Mouse (Mus musculus): Measurements from ENCODE around the gene Pim3.
"Not testable (repeated sequence)": the region's sequence is repeated elsewhere in the genome, so short reads cannot be mapped to it uniquely, and the experiment has no call there.

Gene Pim3

GRCm38 (mm10) chr15:88861772-88862622 lies at the start of gene Pim3:
Pim3 (plus strand) TSS chr15:88862186.
- DNase-seq, result peak; percentile 97 to 99

DNA sequence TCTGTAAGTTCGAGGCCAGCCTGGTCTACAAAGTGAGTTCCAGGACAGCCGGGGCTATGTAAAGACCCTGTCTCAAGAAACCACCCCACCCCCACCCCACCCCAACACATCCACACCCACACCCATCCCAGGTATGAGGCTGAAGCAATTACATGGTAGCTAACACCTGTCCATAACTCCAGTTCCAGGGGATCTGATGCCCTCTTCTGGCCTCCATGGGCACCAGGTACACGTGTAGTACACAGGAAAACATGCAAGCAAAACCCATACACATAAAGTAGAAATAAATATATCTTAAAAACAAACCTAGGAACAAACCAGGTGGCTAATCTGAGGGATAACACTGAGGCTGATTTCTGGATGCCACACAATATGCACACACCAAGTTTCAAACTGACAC lies 48.7 kb upstream of the Pim3 start:
- DNase-seq, result no peak

DNA sequence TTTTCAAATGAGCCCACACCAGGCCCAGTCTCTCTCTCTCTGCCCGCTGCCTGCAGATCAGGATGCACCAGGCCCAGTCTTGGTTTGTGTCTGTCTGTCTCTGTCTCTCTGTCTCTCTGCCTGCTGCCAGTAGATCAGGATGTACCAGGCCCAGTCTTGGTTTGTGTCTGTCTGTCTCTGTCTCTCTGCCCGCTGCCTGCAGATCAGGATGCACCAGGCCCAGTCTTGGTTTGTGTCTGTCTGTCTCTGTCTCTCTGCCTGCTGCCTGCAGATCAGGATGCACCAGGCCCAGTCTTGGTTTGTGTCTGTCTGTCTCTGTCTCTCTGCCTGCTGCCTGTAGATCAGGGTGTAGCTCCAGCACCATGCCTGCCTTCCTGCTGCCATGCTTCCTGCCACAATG lies 48.1 kb upstream of the Pim3 start:
- not testable (repeated sequence) for DNase-seq

DNA sequence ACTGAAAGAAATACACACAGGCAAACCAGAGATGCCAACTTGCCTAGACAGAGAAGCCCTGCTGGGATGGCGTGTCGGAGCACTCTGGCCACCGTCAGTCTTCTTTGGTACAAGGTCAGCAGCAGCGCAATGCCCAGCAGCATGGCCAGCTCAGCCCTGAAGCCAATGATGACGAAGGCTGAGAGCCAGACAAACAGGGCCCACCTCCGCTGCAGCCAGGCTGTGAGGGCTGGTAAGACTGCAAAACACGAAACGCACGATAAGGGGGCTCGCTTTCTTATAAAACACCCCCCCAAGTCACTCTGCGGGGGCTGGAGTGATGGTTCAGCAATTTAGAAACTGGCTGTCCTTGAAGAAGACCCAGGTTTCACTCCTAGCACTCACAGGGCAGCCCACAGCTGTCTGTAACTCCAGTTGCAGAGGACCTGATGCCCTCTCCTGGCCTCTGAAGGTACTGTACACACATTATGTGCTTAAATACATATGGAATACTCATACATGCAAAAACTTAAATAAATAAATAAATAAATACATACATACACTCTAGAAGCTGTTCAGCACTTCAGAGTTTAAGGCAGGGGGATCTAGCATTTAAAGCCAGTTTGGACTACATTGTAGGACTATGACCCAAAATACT lies 47.5 kb upstream of the Pim3 start:
- no peak for DNase-seq

DNA sequence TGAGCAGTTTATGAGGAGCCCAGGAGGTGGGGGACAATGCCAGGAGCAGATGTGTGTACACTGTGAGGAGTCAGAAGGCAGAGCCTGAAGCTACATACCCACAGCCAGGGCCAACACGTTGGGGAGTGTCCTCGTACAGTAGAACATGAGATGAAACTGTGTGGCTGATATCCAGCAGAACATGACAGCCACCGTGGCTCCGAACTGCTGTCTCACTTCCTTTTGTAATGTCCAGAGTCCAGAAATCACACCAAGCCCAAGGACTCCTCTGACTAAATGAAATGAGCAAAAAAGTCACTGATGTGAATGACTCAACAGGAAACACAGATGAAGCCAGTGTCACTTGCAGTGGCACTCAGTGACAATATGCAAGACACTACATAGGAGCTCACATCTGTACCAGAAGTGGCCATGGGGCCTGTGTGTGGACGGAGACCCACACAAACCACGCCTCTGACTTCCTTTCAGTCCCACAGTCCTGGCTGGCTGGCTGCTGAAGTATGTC lies 46.7 kb upstream of the Pim3 start:
- DNase-seq, result no peak

- DNase-seq, result peak; percentile 100
Observed at GRCm38 (mm10) chr15:88819026-88819905, 42.7 kb upstream of the Pim3 start, which contains the start of the genes Alg12 and Creld2. Alg12 (minus strand) TSS chr15:88819318. Creld2 (plus strand) TSS chr15:88819646.

- no peak for DNase-seq
Observed at GRCm38 (mm10) chr15:88819906-88820303, 42.1 kb upstream of the Pim3 start.

GRCm38 (mm10) chr15:88821403-88821802 lies 40.6 kb upstream of the Pim3 start:
- DNase-seq, result no peak

DNA sequence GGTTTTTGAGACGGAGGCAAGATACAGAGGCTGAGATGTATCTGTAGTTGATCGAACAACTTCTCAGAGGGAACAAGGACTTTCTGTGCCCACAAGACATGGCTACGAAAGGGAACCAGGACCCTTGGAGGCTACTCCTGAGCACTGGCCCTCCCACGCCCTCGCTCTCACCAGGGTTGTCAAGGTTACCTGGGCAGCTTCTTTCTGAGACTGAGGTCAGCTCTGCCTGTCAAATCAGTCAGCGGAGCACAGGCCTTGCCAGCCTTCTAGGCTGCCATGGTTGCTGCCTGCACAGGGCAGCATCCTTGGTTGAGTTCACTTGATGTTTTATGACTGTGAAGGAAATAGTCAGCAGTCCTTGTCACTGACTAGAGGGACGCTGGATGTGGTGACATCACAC lies 39.5 kb upstream of the Pim3 start:
- DNase-seq, result no peak

DNA sequence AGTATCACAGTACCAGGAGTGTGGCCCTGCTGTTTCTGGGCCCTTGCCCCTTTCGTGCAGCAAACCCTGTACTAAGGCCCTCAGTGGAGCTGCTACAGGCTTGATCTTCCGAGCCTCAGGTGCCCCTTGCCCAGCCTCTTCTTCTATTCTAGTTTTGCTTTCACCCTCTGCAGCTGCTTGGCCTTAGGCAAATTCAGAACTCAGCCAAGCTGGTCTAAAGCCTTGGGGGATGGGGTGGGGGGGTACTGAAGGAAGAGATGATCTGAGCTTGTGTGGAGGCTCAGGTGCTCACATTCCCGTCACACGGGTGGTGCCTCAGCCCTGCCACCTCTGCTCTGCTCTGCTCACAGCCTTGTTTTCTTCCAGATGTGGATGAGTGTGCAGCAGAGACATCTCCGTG lies 38.6 kb upstream of the Pim3 start:
- DNase-seq, result no peak

- no peak for DNase-seq
Observed at GRCm38 (mm10) chr15:88827466-88827865, 34.5 kb upstream of the Pim3 start.

- peak; percentile 72 to 81 for DNase-seq
Observed at GRCm38 (mm10) chr15:88827991-88828799, 33.8 kb upstream of the Pim3 start.

- DNase-seq, result peak; percentile 87 to 90
Observed at GRCm38 (mm10) chr15:88828800-88829705, 32.9 kb upstream of the Pim3 start.

- DNase-seq, result no peak
Observed at GRCm38 (mm10) chr15:88829791-88830440, 32.1 kb upstream of the Pim3 start.

GRCm38 (mm10) chr15:88830696-88831095 lies 31.3 kb upstream of the Pim3 start:
- no peak for DNase-seq

- peak; percentile 67 to 77 for DNase-seq
Observed at GRCm38 (mm10) chr15:88831482-88831881, 30.5 kb upstream of the Pim3 start.

GRCm38 (mm10) chr15:88832536-88832935 lies 29.4 kb upstream of the Pim3 start:
- DNase-seq, result no peak

- peak in 1 of 2 experiments; percentile 32 for DNase-seq
Observed at GRCm38 (mm10) chr15:88836031-88836430, 26.0 kb upstream of the Pim3 start.

DNA sequence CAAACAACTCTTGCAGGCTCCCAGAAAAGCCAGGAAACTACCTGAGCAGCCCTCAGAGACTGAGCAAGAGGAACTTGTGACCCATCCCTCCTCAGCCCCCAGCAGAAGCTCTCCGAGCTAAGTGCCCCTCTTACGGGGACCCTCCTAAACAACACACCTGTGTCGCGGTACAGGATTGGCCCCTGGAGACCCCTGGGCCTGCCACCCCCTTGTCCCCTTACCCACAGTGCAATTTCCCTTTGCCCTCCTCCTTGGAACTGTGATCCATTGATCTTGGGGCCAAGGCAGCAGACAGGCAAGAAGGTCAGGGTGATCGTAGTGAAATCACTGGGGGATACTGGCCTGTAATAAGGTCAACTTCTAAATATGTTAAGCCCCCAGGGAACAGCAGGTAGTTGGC lies 25.4 kb upstream of the Pim3 start:
- no peak for DNase-seq

- peak; percentile 78 to 87 for DNase-seq
Observed at GRCm38 (mm10) chr15:88837199-88837932, 24.6 kb upstream of the Pim3 start.
